Comparison of ENCODE assay signal across 20 mouse cellular contexts in genomic region chr1:153911276-153911795, GRCm38 (mm10). TPM values are rescaled to one million over a fixed set of nuclear protein-coding genes. Genes with fewer than 3 reads are reported as not detected.
DNase-seq lines count a peak whose midpoint lies in the region; ATAC-seq and TF ChIP-seq lines count a peak whose summit lies in the region.
"Had no signal": no experiment of that assay in that cellular context is flagged by ENCODE, and none has a peak within 500 bp of the region (broad histone marks: within the 10 kb centered on the region; RNA-seq: fewer than 3 reads in every experiment).

No protein-coding gene starts in this region.

- H3K36me3 ChIP-seq in stomach, embryonic 14.5 days (ENCODE audit: control insufficient read depth, insufficient read depth, low read length) = peaks cover 30% of the 10 kb centered on the region
- peaks cover 23% of the 10 kb centered on the region for H3K36me3 ChIP-seq in stomach, postnatal 0 days (ENCODE audit: control insufficient read depth, insufficient read depth, low read length)
- peaks cover 32% of the 10 kb centered on the region for H3K36me3 ChIP-seq in kidney, embryonic 16.5 days (ENCODE audit: insufficient read depth, low read length)

- H3K9me3 ChIP-seq in stomach, embryonic 14.5 days (ENCODE audit: control insufficient read depth, low read depth, low read length) = no peaks in the 10 kb centered on the region
- no peaks in the 10 kb centered on the region for H3K9me3 ChIP-seq in stomach, postnatal 0 days (ENCODE audit: control insufficient read depth, low read length)
- H3K9me3 ChIP-seq in kidney, embryonic 16.5 days (ENCODE audit: low read length) = no peaks in the 10 kb centered on the region
- H3K9me3 ChIP-seq: embryonic facial prominence, embryonic 10.5 days; heart, embryonic 10.5 days; hindbrain, embryonic 13.5 days had no signal

- no peak overlapping the region for H3K4me2 ChIP-seq in stomach, embryonic 14.5 days (replicated peaks; ENCODE audit: low read depth, low read length)
- H3K4me2 ChIP-seq in stomach, postnatal 0 days (replicated peaks; ENCODE audit: low read depth) = no peak overlapping the region
- no peak overlapping the region for H3K4me2 ChIP-seq in kidney, embryonic 16.5 days (replicated peaks; ENCODE audit: low read depth, low read length)
- H3K4me2 ChIP-seq: forebrain, embryonic 13.5 days; hindbrain, embryonic 13.5 days had no signal

- no peak for ATAC-seq in stomach, embryonic 14.5 days (ENCODE audit: insufficient number of reproducible peaks, insufficient read depth, low FRiP score, low read depth)
- ATAC-seq in stomach, postnatal 0 days (ENCODE audit: low FRiP score, low TSS enrichment) = no peak
- ATAC-seq in kidney, embryonic 16.5 days (ENCODE audit: low FRiP score, low TSS enrichment) = no peak
- ATAC-seq: forebrain, embryonic 13.5 days; forebrain, postnatal 0 days had no signal

- no peaks in the 10 kb centered on the region for H3K27me3 ChIP-seq in stomach, embryonic 14.5 days (ENCODE audit: control insufficient read depth, insufficient read depth, low read length)
- H3K27me3 ChIP-seq in stomach, postnatal 0 days (ENCODE audit: control insufficient read depth, insufficient read depth, low read length) = no peaks in the 10 kb centered on the region
- H3K27me3 ChIP-seq in kidney, embryonic 16.5 days (ENCODE audit: insufficient read depth, low read length) = no peaks in the 10 kb centered on the region
- H3K27me3 ChIP-seq: forebrain, embryonic 13.5 days; hindbrain, embryonic 13.5 days had no signal

- H3K4me1 ChIP-seq in stomach, embryonic 14.5 days (ENCODE audit: control insufficient read depth, insufficient read depth, low read length) = no peaks in the 10 kb centered on the region
- H3K4me1 ChIP-seq in stomach, postnatal 0 days (replicated peaks; ENCODE audit: control insufficient read depth, insufficient read depth) = 0 out of 2 replicates have a peak, but pooled peaks cover 2% of the 10 kb centered on the region
- 0 out of 2 replicates have a peak, but pooled peaks cover 4% of the 10 kb centered on the region for H3K4me1 ChIP-seq in kidney, embryonic 16.5 days (ENCODE audit: insufficient read depth, low read length)
- H3K4me1 ChIP-seq: embryonic facial prominence, embryonic 10.5 days; forebrain, embryonic 13.5 days; heart, embryonic 10.5 days; hindbrain, embryonic 13.5 days had no signal

- H3K9ac ChIP-seq in stomach, embryonic 14.5 days (replicated peaks; ENCODE audit: low read depth, low read length) = no peak overlapping the region
- no peak overlapping the region for H3K9ac ChIP-seq in stomach, postnatal 0 days (ENCODE audit: low read length)
- no peak overlapping the region for H3K9ac ChIP-seq in kidney, embryonic 16.5 days (replicated peaks; ENCODE audit: low read length)
- H3K9ac ChIP-seq: forebrain, embryonic 13.5 days; forebrain, postnatal 0 days; hindbrain, embryonic 13.5 days had no signal

- TF ChIP-seq EP300 in stomach, postnatal 0 days (optimal IDR thresholded peaks at IDR 0.05) = no peak

- 0 out of 2 replicates have a peak overlapping the region, but pooled peaks have one; percentile 4 for H3K27ac ChIP-seq in stomach, embryonic 14.5 days (ENCODE audit: low read length)
- no peak overlapping the region for H3K27ac ChIP-seq in stomach, postnatal 0 days (replicated peaks)
- peak overlapping the region; percentile 38; the same call in 1 of the 2 replicates for H3K27ac ChIP-seq in kidney, embryonic 16.5 days (ENCODE audit: low read length)
- H3K27ac ChIP-seq: embryonic facial prominence, embryonic 10.5 days; forebrain, embryonic 13.5 days; heart, embryonic 10.5 days; hindbrain, embryonic 13.5 days had no signal

- no peak for TF ChIP-seq CTCF in stomach, postnatal 0 days (IDR thresholded peaks at IDR 0.05; ENCODE audit: low read depth)

- WGBS in stomach, embryonic 14.5 days = 73% methylated on average over 6 of the region's 6 CpGs
- WGBS in stomach, postnatal 0 days = 70% methylated on average over 6 of the region's 6 CpGs
- 80% methylated on average over 6 of the region's 6 CpGs for WGBS in kidney, embryonic 16.5 days

- DNase-seq in kidney, adult 18-20 months = peak; percentile 29
- no peak for DNase-seq in kidney, postnatal 4 days
- DNase-seq in stomach, postnatal 0 days (ENCODE audit: low spot score) = no peak
- no peak for DNase-seq in lung, postnatal 36 days
- DNase-seq: adrenal gland, adult 2 months; adrenal gland, postnatal 25 days; cerebellum, adult 2 months; cerebellum, postnatal 10 days; forebrain, postnatal 0 days; gastrocnemius, postnatal 36 days; heart, adult 18-20 months; heart, postnatal 10 days had no signal

- H3K4me3 ChIP-seq in stomach, embryonic 14.5 days (ENCODE audit: low read depth, low read length) = no peak overlapping the region
- no peak overlapping the region for H3K4me3 ChIP-seq in stomach, postnatal 0 days (ENCODE audit: low read depth, low read length)
- H3K4me3 ChIP-seq in kidney, embryonic 16.5 days (ENCODE audit: low read length) = no peak overlapping the region
- H3K4me3 ChIP-seq: embryonic facial prominence, embryonic 10.5 days; forebrain, embryonic 13.5 days; heart, embryonic 10.5 days; hindbrain, embryonic 13.5 days had no signal

RNA-seq across cellular contexts. Expression of gene Teddm2, which starts 11.3 kb away (rescaled TPM):
- 0.46 and 0.53 TPM in 2 replicates for polyA plus RNA-seq in stomach, embryonic 14.5 days (2014; fragmentation: Nextera tagmentation; extraction: Ambion mirVana)
- polyA plus RNA-seq in stomach, postnatal 0 days (2015; fragmentation: Nextera tagmentation; extraction: Ambion mirVana) = 0.80 and 0.85 TPM in 2 replicates
- polyA plus RNA-seq in kidney, embryonic 16.5 days (2015; fragmentation: Nextera tagmentation; extraction: Ambion mirVana) = 0.58 and 0.67 TPM in 2 replicates

RNA-seq across cellular contexts. Expression of gene Glul, which starts 11.6 kb away (rescaled TPM):
- 130 and 137 TPM in 2 replicates for polyA plus RNA-seq in stomach, embryonic 14.5 days (2014; fragmentation: Nextera tagmentation; extraction: Ambion mirVana)
- 330 and 353 TPM in 2 replicates for polyA plus RNA-seq in stomach, postnatal 0 days (2015; fragmentation: Nextera tagmentation; extraction: Ambion mirVana)
- 159 and 176 TPM in 2 replicates for polyA plus RNA-seq in kidney, embryonic 16.5 days (2015; fragmentation: Nextera tagmentation; extraction: Ambion mirVana)

RNA-seq across cellular contexts. Expression of gene Teddm1a, which starts 19.8 kb away (rescaled TPM):
- not detected in 2 replicates for polyA plus RNA-seq in stomach, embryonic 14.5 days (2014; fragmentation: Nextera tagmentation; extraction: Ambion mirVana)
- not detected in 2 replicates for polyA plus RNA-seq in stomach, postnatal 0 days (2015; fragmentation: Nextera tagmentation; extraction: Ambion mirVana)
- polyA plus RNA-seq in kidney, embryonic 16.5 days (2015; fragmentation: Nextera tagmentation; extraction: Ambion mirVana) = not detected in 2 replicates
- polyA plus RNA-seq: adrenal gland, adult 2 months; cerebellum, adult 2 months; embryonic facial prominence, embryonic 10.5 days; embryonic facial prominence, embryonic 14.5 days; forebrain, embryonic 13.5 days; heart, embryonic 10.5 days; heart, embryonic 14.5 days; hindbrain, embryonic 13.5 days had no signal

RNA-seq across cellular contexts. Expression of gene Teddm1b, which starts 37.2 kb away (rescaled TPM):
- polyA plus RNA-seq in stomach, embryonic 14.5 days (2014; fragmentation: Nextera tagmentation; extraction: Ambion mirVana) = 0.21 and 0.41 TPM in 2 replicates
- polyA plus RNA-seq in stomach, postnatal 0 days (2015; fragmentation: Nextera tagmentation; extraction: Ambion mirVana) = 0.07 and 0.11 TPM in 2 replicates
- 0.39 and 0.40 TPM in 2 replicates for polyA plus RNA-seq in kidney, embryonic 16.5 days (2015; fragmentation: Nextera tagmentation; extraction: Ambion mirVana)
- polyA plus RNA-seq: adrenal gland, adult 2 months; cerebellum, adult 2 months; heart, embryonic 14.5 days had no signal
